Mouse (Mus musculus) T-cell, adult 2 months (primary cell): ENCODE data around the gene Celsr3.

Source experiments
- DNase-seq: peaks from one replicate; pipeline ENCODE4 v3.0.0; 2022; ENCODE audit warnings: low spot score

Gene Celsr3

DNA sequence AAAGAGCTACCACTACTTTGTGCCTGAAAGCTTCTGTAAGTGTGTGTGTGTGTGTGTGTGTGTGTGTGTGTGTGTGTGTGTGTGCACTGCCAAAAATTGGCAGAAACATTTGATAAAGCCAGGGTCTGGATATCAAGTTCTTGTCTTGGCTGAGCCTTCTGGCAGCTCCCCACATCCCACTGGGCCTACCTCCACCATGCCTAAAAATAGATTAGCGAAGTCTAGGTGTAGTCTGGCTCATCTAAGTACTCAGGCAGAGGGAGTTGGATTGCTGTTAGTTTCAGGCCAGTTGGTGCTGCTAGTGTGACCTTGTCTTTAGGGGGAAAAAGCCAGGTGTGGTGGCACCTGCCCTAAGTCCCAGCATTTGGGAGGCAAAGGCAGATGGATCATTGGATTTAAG is 19.3 kb upstream of the Celsr3 start:
- no peak for DNase-seq

DNA sequence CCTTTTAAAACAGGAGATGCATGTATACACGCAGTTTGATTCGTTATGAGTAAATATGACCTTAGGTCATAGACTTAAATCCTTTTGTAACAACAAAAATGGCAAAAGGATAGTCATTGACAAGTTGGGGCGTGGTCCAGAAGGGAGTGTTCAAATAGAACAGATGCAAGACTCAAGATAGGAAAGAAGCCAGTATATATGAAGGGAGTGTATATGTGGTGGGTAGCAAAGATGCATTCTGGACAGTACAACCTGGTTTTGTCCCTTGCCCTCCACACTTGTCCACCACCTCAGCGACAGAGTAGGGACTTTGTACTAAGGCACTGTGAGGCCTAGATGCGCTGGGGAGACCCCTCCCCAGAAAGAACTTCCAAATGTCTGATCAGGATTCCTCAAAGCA is 18.4 kb upstream of the Celsr3 start:
- no peak for DNase-seq

GRCm38 (mm10) chr9:108808163-108808665 is 17.9 kb upstream of the Celsr3 start, which contains the start of gene Nckipsd:
TSS of gene Nckipsd (plus strand) at chr9:108808368.
- DNase-seq = peak; percentile 93

GRCm38 (mm10) chr9:108809188-108809587 is 16.9 kb upstream of the Celsr3 start:
- no peak for DNase-seq

- no peak for DNase-seq
These were observed 16.4 kb upstream of the Celsr3 start for GRCm38 (mm10) chr9:108809723-108810122.

DNA sequence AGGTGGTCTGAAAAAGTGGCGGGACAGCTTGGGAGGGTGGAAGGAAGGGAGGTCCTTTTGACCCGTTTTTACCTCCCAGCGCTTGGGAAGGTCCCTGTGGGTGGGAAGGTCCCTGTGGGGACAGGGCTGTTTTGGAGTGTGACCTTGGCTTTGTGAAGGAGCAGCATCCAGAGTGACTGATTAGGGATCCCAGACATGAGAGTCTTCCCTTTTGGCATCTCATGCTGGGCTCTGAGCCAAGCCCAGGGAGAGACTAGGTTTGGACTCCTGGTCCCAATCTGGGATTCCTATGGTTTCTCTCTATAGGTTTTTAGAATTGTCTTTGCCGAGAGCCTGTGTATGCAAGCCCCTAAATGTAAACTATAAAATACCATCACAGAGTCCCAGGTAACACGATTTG is 15.6 kb upstream of the Celsr3 start:
- DNase-seq = no peak

GRCm38 (mm10) chr9:108815557-108815956 is 10.6 kb upstream of the Celsr3 start:
- DNase-seq = no peak

DNA sequence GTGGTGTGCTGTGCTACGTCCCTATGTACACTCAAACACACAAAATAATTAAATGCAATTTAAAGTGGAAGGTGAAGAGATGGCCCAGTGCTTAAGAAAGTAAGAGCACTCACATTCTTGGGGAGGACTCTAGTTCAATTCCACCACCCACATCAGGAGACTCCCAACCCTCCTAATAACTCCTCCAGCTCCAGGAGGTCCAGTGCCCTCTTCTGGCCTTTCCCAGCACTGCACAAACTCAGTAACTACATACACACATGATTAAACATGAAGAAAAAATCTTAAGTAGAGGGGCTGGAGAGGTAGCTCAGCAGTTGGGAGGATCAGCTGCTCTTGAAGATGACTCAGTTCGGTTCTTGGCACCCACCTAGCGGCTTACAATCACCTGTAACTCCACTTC is 6.6 kb upstream of the Celsr3 start:
- peak; percentile 28 for DNase-seq

GRCm38 (mm10) chr9:108820077-108820476 is 6.0 kb upstream of the Celsr3 start:
- DNase-seq = no peak

DNA sequence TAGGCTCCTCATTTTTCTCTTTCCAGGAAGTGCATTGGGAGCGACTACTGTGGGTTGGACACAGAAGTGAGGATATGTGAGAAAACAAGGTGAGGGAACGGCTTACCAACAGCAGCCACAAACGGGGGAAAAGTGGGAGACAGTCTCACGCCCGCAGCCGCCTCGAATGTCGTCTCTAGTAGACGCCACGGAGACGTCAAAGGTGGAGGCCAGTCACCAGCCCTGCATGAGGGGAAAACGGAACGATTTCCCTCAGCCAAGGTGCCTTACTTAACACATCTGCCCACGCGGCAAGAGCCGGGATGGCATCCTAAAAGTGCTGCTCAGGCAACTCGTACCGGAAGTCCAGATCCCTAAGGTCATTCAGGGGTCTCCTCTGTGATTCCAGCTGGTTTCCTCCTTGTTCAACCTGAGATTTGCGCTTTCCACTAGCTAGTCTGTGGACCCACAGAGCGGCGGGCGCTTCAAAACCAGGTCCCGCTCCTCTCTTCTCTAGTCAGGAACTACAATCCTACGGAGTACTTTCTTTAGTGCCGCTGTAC is 1.9 kb upstream of the Celsr3 start:
- DNase-seq = no peak

GRCm38 (mm10) chr9:108824755-108825413 is 1.2 kb upstream of the Celsr3 start:
- DNase-seq = no peak

DNA sequence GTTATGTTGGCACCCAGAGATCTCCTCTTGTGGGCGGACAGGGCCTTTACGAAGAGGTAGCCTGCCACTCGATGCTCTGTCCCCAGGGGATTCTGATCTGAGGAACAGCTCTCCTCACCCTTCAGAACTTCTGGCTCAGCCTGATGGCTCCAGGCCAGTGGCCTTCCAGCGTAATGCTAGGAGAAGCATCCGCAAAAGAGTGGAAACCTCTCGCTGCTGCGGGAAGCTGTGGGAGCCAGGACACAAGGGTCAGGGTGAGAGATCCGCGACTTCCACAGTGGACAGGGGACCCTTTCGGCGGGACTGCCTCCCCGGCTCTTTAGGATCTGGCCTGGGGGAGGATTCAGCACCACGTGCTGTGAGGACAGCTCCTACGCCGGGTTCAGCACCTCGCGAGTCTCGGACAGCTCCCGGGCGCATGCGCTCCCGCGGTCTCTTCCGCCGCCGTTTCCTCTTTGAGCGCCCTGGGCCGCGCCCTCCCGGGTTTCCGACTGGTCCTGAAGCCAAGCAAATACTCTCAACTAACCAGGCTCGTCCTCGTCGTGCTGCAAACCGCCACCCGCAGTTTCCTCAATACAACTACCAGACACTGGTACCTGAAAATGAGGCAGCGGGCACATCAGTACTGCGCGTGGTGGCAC is 700 bp downstream of the Celsr3 start:
- DNase-seq = peak; percentile 68

GRCm38 (mm10) chr9:108827454-108827853 is 1.3 kb downstream of the Celsr3 start:
- DNase-seq = no peak

DNA sequence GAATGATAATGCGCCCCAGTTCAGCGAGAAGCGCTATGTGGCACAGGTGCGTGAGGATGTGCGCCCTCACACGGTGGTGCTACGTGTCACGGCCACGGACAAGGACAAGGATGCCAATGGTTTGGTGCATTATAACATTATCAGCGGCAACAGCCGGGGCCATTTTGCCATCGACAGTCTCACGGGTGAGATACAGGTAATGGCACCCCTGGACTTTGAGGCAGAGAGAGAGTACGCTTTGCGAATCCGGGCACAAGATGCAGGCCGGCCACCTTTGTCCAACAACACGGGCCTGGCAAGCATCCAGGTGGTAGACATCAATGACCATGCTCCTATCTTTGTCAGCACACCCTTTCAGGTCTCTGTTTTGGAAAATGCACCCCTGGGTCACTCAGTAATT is 1.8 kb downstream of the Celsr3 start:
- no peak for DNase-seq

- peak; percentile 20 for DNase-seq
These were observed 5.5 kb downstream of the Celsr3 start for GRCm38 (mm10) chr9:108831637-108832036.

DNA sequence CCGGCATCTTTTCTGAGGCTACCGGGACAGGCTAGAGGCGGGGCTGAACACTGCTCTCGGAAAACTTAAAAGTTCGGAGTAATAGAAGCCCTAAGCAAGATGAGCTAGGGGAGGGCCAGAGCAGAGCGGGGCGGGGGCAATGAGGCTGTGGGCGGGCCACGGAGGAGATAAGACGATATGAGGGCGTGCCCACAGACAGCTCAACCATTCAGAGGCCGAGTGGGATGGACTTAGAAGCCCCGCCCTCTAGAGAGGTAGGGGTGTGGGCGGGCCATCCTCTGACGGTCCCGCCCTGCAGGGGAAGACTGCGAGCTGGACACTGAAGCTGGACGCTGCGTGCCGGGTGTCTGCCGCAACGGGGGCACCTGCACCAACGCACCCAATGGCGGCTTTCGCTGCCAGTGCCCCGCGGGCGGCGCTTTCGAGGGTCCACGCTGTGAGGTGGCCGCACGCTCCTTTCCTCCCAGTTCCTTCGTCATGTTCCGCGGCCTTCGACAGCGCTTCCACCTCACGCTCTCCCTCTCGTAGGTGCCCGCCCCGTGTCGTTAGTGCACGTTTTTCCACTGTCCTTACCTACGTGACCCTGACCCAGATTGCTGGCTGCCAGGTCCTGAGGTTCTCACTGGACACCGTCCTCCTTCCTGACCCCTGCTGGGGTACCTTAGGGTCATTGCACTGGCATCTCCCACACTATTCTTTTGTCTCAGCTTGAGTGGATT is 6.4 kb downstream of the Celsr3 start:
- peak; percentile 83 for DNase-seq

DNA sequence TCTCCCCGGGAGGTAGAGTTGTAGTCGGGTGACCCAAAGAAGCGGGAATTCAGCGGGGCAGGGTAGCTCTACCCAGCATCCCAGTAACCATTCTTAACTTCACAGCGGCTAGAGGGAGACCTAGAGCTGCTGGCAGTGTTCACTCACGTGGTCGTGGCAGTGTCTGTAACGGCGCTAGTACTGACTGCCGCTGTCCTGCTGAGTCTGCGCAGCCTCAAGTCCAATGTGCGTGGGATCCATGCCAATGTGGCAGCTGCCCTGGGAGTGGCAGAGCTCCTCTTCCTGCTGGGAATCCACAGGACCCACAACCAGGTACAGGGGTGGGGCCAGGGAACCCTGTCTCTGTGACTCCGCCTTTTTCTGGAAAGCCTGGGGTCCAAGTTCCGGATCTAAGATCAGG is 16.9 kb downstream of the Celsr3 start:
- DNase-seq = no peak

DNA sequence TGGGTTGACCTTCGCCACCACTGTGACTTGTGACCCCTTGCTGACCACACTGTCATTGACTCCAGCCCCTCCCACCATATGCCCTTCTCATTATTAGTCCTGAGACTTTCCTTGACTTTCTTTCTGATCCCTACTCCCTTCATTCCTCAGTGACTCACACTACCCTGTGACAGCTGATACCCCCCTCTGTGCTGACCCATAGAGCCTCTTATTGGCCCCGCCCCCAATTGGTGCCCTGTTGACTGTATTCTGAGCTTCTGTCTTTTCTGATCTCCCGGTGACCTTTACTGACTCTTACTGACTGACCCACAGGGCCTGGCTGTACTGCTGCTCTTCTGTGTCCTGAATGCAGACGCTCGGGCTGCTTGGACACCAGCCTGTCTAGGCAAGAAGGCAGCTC is 19.3 kb downstream of the Celsr3 start:
- no peak for DNase-seq

GRCm38 (mm10) chr9:108847374-108847773 is 21.3 kb downstream of the Celsr3 start:
- DNase-seq = no peak

DNA sequence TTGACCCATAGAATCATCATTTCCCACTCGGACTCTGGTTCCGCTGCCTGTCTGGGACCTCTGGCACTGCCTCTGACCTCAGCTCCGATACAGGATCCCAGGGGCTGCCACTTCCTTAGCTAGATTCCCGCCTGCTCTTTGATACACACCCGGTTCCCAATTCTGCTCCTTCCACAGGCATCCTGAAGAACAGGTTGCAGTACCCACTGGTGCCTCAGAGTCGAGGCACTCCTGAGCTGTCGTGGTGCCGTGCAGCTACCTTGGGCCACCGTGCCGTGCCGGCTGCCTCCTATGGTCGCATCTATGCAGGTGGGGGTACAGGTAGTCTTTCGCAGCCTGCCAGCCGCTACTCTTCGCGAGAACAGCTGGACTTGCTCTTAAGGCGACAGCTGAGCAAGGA is 22.3 kb downstream of the Celsr3 start:
- DNase-seq = no peak

DNA sequence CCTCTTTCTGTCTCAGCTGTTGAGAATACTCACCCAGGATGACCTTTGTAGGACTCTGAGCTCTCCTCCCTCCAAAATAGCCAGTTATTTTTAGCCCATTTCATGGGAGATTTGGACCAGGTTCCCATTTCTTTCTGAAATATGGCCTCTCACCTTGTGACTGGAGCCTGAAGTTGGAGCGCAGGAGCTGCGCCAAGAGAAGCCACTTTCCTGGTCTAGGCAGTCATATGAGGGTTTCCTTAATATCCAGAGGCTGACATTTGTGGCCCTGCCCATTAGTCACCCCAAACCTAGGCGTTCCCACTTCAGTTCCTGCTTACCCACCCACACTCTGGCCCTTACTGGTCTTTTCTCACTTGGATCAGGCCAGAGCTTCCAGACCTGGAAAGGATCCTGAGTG is 26.9 kb downstream of the Celsr3 start, which contains the start of gene Slc26a6:
Slc26a6 (plus strand) TSS at position 308 of the 400 bp plus-strand sequence.
- no peak for DNase-seq

DNA sequence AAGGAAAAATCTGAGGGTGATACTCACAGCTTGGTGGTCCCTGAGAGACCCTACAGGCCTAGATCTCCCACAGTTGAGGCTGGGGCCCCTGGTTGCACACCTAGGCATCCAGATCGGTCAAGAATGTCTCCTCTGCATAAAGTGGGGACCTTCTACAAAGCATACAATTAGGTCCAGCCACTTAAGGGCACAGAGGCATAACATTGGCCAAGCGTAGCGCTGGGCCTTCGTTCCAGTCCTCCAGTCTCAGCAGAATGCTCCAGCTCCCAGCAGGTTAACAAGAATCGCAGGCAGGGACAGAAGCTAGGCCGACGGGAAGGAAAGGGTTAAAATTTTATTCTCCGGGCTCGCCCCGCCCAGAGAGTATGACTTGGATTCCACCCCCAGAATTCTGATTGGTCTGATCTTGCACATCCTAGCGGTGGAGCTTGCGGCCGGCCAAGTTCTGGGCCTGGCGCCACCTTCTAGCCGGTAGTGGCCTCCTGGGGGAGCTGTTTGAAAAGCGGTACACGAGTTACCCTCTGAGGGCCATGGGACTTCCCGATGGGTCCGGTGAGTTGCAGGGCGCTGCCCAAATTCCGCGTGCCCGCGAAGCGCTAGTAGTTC is 27.6 kb downstream of the Celsr3 start:
- peak; percentile 89 for DNase-seq
